10 mouse cellular contexts compared by ENCODE assay signal in genomic region chr11:114679582-114679981, GRCm38 (mm10). TPM values are rescaled to one million over a fixed set of nuclear protein-coding genes. Genes with fewer than 3 reads are reported as not detected.
DNase-seq lines count a peak whose midpoint lies in the region; TF ChIP-seq lines count a peak whose summit lies in the region.
"Had no signal": no experiment of that assay in that cellular context is flagged by ENCODE, and none has a peak within 500 bp of the region (broad histone marks: within the 10 kb centered on the region; RNA-seq: fewer than 3 reads in every experiment).

No protein-coding gene starts in this region.

- H3K36me3 ChIP-seq in kidney, adult 2 months (ENCODE audit: control insufficient read depth, insufficient read depth, low read length): no peaks in the 10 kb centered on the region
- H3K36me3 ChIP-seq: embryonic facial prominence, embryonic 12.5 days; neural tube, embryonic 12.5 days had no signal

- H3K4me3 ChIP-seq in kidney, adult 2 months (ENCODE audit: insufficient read depth, low read depth, low read length): no peak overlapping the region
- no peak overlapping the region for H3K4me3 ChIP-seq in cerebellum, adult 2 months (replicated peaks; ENCODE audit: insufficient read depth, low read depth, low read length)
- H3K4me3 ChIP-seq: embryonic facial prominence, embryonic 12.5 days; neural tube, embryonic 12.5 days had no signal

- peak; percentile 54 for DNase-seq in kidney, adult 2 months
- no peak for DNase-seq in kidney, adult 9 months
- DNase-seq in cerebellum, adult 2 months: peak; percentile 60 to 61
- peak; percentile 53 to 61 for DNase-seq in heart, postnatal 10 days
- DNase-seq in lung, postnatal 25 days (ENCODE audit: low spot score): peak; percentile 32
- no peak for DNase-seq in urinary bladder, postnatal 10 days (ENCODE audit: low spot score)
- no peak for DNase-seq in gastrocnemius, postnatal 36 days
- no peak for DNase-seq in layer of hippocampus, postnatal 10 days (ENCODE audit: low spot score in 2 of 2)

- no peaks in the 10 kb centered on the region for H3K27me3 ChIP-seq in kidney, adult 2 months (replicated peaks; ENCODE audit: control insufficient read depth, insufficient read depth, low read length)
- no peaks in the 10 kb centered on the region for H3K27me3 ChIP-seq in cerebellum, adult 2 months (ENCODE audit: control insufficient read depth, insufficient read depth, low read length)

- WGBS in kidney, adult 2 months: 34% methylated on average over 8 of the region's 8 CpGs
- 8% methylated on average over 8 of the region's 8 CpGs for WGBS in cerebellum, adult 2 months

- intact Hi-C loops in heart, postnatal 10 days (cut with DNase I): loop anchor here (10.0 kb wide), 1 partner anchor 235 kb away; no protein-coding TSS in a partner anchor
- intact Hi-C loops in gastrocnemius, postnatal 36 days (cut with DNase I): no loop called here

- no peak for TF ChIP-seq POLR2A in kidney, adult 2 months (IDR thresholded peaks at IDR 0.05; ENCODE audit: low read depth, low read length)
- no peak for TF ChIP-seq POLR2A in cerebellum, adult 2 months (IDR thresholded peaks at IDR 0.05; ENCODE audit: borderline replicate concordance, insufficient read depth, low read length)

- TF ChIP-seq CTCF in kidney, adult 2 months (conservative IDR thresholded peaks at IDR 0.05; ENCODE audit: insufficient read depth, insufficient read length, low read depth, low read length): no peak
- no peak for TF ChIP-seq CTCF in cerebellum, adult 2 months (IDR thresholded peaks at IDR 0.05; ENCODE audit: borderline replicate concordance, insufficient read depth, low read depth, low read length)

- peaks cover 21% of the 10 kb centered on the region for H3K4me1 ChIP-seq in kidney, adult 2 months (ENCODE audit: control insufficient read depth, insufficient read depth, low read length)
- peaks cover 55% of the 10 kb centered on the region for H3K4me1 ChIP-seq in cerebellum, adult 2 months (ENCODE audit: control insufficient read depth, insufficient read depth, low read length)

- H3K27ac ChIP-seq in kidney, adult 2 months (ENCODE audit: insufficient read depth, low read depth, low read length): no peak overlapping the region
- H3K27ac ChIP-seq in cerebellum, adult 2 months (ENCODE audit: insufficient read depth, low read length): peak overlapping the region; percentile 61
- H3K27ac ChIP-seq: embryonic facial prominence, embryonic 12.5 days; neural tube, embryonic 12.5 days had no signal

RNA-seq across cellular contexts. Expression of gene Ttyh2, which starts 4.4 kb away (rescaled TPM):
- polyA plus RNA-seq in kidney, adult 2 months (2012; rRNA removed): 34.4 and 40.6 TPM in 2 replicates
- polyA plus RNA-seq in cerebellum, adult 2 months (2012; rRNA removed): 81.2 and 92.5 TPM in 2 replicates
- 10 to 100 TPM; 25.2 to 26.3 TPM for total RNA-seq in heart, postnatal 10 days (2021)
- 10 to 100 TPM; 16.0 to 19.4 TPM for total RNA-seq in gastrocnemius, postnatal 36 days (2021)
- total RNA-seq in layer of hippocampus, postnatal 10 days (2021): 10 to 100 TPM; 27.3 to 28.7 TPM

RNA-seq across cellular contexts. Expression of gene Rpl38, which starts 11.3 kb away (rescaled TPM):
- 432 and 738 TPM in 2 replicates for polyA plus RNA-seq in kidney, adult 2 months (2012; rRNA removed)
- 1,362 and 1,509 TPM in 2 replicates for polyA plus RNA-seq in cerebellum, adult 2 months (2012; rRNA removed)
- total RNA-seq in heart, postnatal 10 days (2021): 100 to 1,000 TPM; 771 to 825 TPM
- total RNA-seq in gastrocnemius, postnatal 36 days (2021): 100 to 1,000 TPM; 432 to 556 TPM
- 1,000 to 10,000 TPM; 1,016 to 1,166 TPM for total RNA-seq in layer of hippocampus, postnatal 10 days (2021)

RNA-seq across cellular contexts. Expression of gene Dnaic2, which starts 47.6 kb away (rescaled TPM):
- polyA plus RNA-seq in kidney, adult 2 months (2012; rRNA removed): 0.47 and 0.72 TPM in 2 replicates
- polyA plus RNA-seq in cerebellum, adult 2 months (2012; rRNA removed): 3.9 and 5.0 TPM in 2 replicates
- under 1 TPM; 0.55 to 0.57 TPM for total RNA-seq in heart, postnatal 10 days (2021)
- under 1 TPM; 0.07 to 0.33 TPM for total RNA-seq in gastrocnemius, postnatal 36 days (2021)
- 1 to 10 TPM; 1.2 to 2.4 TPM for total RNA-seq in layer of hippocampus, postnatal 10 days (2021)

Comparison
In these comparisons a context has a peak if more than half of its experiments do, and no peak if none do; other contexts are left out.
1. DNase-seq: peak in kidney, adult 2 months (single experiment), cerebellum, adult 2 months (2 of 2), heart, postnatal 10 days (2 of 2) and lung, postnatal 25 days (single experiment); none in kidney, adult 9 months (single experiment), urinary bladder, postnatal 10 days (single experiment), gastrocnemius, postnatal 36 days (0 of 2) and layer of hippocampus, postnatal 10 days (0 of 2).